Mouse (Mus musculus): ENCODE data around the gene Tmed2. TPM values are rescaled to one million over a fixed set of nuclear protein-coding genes. Genes with fewer than 3 reads are reported as not detected.
A peak's percentile ranks its signal among the peaks of the same experiment; 100 is the strongest.
"Not testable (repeated sequence)": the region's sequence is repeated elsewhere in the genome, so short reads cannot be mapped to it uniquely, and the experiment has no call there.

Gene Tmed2
- total RNA-seq, 2 experiments from 2014 or later = 170 to 175 TPM

GRCm38 (mm10) chr5:124523032-124523431, 17.5 kb upstream of the Tmed2 start:
- intact Hi-C loops (cut with DNase I) = no loop called here
- no peak for DNase-seq

- intact Hi-C loops (cut with DNase I) = no loop called here
- DNase-seq = no peak
These were observed 15.6 kb upstream of the Tmed2 start for GRCm38 (mm10) chr5:124524943-124525342.

- DNase-seq = no peak
- intact Hi-C loops (cut with DNase I) = no loop called here
These were observed 12.1 kb upstream of the Tmed2 start for GRCm38 (mm10) chr5:124528351-124528750.

- peak; percentile 49 to 67 for DNase-seq
- intact Hi-C loops (cut with DNase I) = no loop called here
These were observed 11.7 kb upstream of the Tmed2 start for GRCm38 (mm10) chr5:124528791-124529190.

DNA sequence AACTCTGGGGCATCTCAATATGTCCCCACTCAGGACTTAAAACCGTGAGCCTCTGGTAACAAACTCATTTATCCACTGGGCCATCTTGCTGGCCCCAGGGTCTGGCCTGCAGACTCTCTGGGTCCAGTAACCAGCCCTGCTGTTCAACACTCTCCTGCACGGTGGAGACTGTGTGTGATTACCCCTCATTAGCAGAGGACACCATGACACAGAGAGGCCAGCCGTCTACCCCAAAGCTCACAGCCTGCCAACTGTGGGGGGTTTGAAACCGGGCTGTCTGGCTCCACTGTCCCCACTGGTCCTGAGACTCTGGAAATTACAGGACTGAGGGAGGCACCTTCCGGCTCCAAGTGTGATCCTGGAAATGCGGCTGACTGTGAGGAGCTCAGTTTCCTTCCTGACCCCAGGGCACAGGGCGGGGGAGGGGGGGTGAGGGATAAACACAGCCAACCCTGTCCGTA, 11.3 kb upstream of the Tmed2 start:
- intact Hi-C loops (cut with DNase I) = no loop called here

GRCm38 (mm10) chr5:124529697-124530096, 10.8 kb upstream of the Tmed2 start:
- intact Hi-C loops (cut with DNase I) = loop anchor here (2.0 kb wide), 2 partner anchors 31 to 45 kb away; no protein-coding TSS in a partner anchor
- peak in 1 of 2 experiments; percentile 35 for DNase-seq

More for the DNA sequence above, 11.3 kb upstream of the Tmed2 start:
- DNase-seq = peak in 1 of 2 experiments; percentile 37

DNA sequence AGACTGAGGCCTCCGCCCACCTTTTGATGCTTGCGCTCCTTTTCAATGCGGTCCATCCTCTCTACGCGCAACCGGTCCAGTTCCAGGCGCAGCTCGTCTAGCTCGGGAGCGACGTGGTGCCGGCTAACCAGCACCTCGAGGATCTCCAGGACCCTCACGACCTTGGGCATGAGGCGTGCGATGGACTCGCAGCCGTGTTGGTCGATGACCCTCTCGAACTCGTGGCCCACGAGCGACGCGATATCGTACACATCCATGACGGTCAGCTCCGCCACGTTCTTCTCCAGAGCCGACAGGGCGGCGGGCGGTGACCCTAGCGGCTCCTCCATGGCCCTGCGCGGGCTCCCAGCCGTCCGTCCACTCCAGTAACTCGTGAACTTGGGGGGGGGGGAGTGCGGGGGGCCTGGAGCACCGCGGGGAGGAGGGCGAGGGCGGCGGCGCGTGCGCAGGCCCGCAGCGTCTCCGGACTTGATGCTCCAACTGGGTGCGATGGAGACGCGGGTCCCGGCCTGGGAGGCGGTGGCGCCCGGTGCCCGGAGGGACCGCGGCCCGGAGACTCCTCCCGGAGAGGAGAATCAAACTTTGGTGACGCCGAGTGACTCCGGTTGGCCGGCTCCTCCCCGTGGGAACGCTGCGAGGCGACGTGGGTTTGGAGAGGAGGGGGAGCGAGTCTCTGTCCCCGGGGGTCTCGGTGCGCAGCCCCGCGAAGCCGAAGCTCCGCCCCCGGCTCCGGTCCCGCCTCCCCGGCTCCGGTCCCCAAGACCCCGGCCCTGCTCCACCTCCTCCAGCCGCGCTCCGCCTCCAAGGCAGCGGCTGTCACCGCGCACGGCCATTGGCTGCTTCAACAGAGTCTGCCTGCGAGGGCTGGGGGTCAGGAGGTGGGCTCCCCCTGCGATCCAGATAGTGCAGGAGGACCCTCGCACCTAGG, 9.6 kb upstream of the Tmed2 start, which contains the start of gene Rilpl1:
TSS of gene Rilpl1 (minus strand) at position 737 of the 928 bp plus-strand sequence.
- intact Hi-C loops (cut with DNase I) = loop anchor here (2.0 kb wide), 2 partner anchors 32 to 46 kb away; no protein-coding TSS in a partner anchor
- DNase-seq = peak; percentile 91 to 92

DNA sequence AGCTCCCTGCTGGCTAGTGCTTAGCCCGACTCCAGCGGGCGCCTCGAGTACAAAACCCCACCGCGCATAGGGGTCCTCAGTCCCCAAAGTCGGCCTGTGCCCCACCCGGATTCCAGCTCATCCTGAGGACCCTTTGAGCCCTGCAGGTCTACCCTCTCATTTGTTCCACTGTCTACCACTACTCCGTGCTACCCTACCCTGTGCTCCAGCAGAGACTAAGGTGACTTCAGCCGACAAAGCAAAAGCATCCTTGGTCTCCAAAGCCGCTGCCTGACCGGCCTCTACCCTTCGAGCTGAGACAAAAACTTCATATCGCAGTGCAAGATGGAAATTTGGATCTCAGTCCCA, 8.9 kb upstream of the Tmed2 start:
- no peak for DNase-seq
- intact Hi-C loops (cut with DNase I) = loop anchor here (2.0 kb wide), 2 partner anchors 33 to 47 kb away; no protein-coding TSS in a partner anchor

DNA sequence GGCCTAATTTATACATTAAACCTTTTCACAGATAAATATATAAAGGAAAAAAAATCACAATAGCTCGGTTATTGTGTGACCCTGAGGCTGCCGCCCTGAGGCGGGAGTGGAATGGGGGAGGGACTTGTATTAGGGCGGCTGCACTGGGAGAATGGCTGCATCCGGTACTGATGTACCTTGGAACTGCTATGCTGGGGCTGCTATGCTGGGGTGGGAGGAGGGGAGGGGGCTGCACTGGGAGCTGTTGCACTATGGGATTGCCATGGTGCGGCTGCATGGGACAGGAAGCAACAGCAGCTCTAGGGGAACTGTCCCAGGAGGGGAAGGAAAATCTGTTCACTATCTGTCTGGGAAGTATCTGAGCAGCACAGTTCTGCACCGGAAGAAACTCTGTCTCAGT, 8.0 kb upstream of the Tmed2 start:
- no peak for DNase-seq

DNA sequence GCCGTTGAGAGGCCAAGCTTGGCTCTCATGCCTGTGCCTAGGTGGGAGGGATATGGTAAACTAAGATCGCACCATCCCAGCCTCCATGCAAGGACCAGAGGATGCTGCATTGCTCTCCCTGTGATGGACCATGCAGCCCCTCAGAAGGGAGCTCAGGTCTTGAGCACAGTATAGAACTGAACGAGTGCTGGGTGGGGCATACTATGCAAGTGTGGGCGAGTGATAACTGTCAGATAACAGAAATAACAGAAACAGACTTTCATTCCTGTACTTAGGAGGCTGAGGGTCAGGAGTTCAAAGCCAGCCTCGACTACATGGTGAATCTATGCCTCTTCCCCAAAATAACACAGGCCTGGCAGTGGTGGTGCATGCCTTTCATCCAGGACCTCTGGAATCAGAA, 5.5 kb upstream of the Tmed2 start:
- DNase-seq = no peak
- intact Hi-C loops (cut with DNase I) = no loop called here

More for the DNA sequence above, 8.0 kb upstream of the Tmed2 start:
- intact Hi-C loops (cut with DNase I) = no loop called here

DNA sequence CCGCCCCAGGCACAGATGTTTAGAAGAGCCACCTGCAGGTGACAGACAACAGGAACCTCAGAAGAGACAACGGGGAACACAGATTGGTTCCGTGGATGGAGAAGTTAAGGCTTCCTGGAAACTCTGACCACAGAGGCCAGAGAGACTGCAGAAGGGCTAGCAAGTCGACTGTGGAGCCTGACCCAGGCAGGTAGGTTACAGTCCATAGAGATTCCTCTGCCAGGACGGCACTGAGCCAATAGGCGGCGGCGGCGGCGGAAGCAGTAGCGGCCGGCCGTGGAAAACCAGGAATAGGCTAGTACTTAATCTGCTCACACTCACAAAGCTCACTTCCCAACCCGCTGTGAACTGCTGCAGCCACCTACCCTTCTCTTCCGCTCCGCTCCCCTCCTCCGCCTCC, 3.7 kb upstream of the Tmed2 start:
- intact Hi-C loops (cut with DNase I) = no loop called here
- DNase-seq = peak; percentile 72 to 75

GRCm38 (mm10) chr5:124538813-124539792, 1.4 kb upstream of the Tmed2 start:
- intact Hi-C loops (cut with DNase I) = loop anchor here (2.0 kb wide), 1 partner anchor 106 kb away; no protein-coding TSS in a partner anchor
- DNase-seq = peak; percentile 65 to 75

GRCm38 (mm10) chr5:124539905-124540304, 590 bp upstream of the Tmed2 start:
- no peak for DNase-seq
- intact Hi-C loops (cut with DNase I) = loop anchor here (2.0 kb wide), 2 partner anchors 61 to 107 kb away; partner anchors contain the start of gene Rilpl2

DNA sequence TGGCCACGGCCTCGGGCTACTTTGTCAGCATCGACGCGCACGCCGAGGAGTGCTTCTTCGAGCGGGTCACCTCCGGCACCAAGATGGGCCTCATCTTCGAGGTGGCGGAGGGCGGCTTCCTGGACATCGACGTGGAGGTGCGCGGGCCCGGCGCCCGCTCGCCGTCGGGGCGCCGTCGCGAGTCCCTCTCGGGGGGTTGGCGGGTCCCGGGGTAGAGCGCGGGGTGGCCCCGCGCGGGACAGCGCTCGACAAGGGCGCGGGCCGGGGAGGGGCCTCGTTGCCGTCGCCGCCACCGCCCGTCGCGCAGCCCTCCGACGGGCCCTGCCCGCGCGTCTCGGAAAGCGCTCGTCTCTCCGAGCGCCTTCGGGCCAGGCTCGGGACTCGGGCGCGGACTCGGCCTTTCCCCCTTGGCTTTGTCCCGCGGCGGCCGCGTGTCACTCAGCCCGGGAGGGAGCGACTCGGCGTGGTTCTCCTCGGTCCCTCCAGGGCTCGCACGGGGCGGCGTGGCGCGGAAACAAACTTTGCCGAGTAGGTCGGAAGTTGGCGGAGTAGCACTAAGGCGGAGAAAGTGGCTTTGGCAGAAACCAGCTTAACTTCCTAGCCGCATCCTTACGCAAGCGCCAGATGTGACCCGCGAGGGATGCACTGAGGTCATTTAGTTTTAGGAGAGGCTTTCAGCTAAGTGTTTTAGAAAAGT, 558 bp downstream of the Tmed2 start:
- DNase-seq = peak; percentile 77 to 83
- intact Hi-C loops (cut with DNase I) = loop anchor here (2.0 kb wide), 1 partner anchor 62 kb away; the partner anchor contains the start of gene Rilpl2

GRCm38 (mm10) chr5:124541602-124541973, 1.1 kb downstream of the Tmed2 start:
- no peak for DNase-seq
- intact Hi-C loops (cut with DNase I) = loop anchor here (2.0 kb wide), 1 partner anchor 63 kb away; the partner anchor contains the start of gene Rilpl2

- intact Hi-C loops (cut with DNase I); DNase-seq: not testable (repeated sequence)
These were observed 10.2 kb downstream of the Tmed2 start for GRCm38 (mm10) chr5:124550737-124551136.

DNA sequence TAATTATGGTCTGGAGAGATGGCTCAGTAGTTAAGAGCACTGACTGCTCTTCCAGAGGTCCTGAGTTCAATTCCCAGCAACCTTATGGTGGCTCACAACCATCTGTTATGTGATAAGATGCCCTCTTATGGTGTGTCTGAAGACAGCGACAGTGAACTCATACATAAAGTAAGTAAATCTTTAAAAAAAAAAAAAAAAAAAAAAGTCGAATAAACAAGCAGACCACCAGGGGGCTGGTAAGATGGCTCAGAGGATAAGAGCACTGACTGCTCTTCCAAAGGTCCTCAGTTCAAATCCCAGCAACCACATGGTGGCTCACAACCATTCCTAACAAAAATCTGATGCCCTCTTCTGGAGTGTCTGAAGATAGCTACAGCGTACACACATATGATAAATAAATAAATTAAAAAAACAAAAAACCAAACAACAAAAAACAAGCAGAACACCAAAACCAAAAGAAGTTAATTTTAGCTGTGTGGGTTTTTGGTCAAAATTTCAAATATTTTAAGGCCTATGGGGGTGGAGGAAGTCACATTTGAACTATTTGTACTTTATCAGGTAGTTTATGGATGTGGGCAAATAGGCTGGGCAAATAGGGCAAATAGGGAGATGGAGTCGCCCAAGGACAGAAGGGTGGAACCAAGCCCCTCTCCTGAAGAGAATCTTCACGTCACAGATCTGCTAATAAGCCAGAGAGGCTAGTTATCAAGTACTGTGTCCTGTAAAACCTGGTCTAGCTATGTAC, 11.0 kb downstream of the Tmed2 start:
- intact Hi-C loops (cut with DNase I) = not testable (repeated sequence)

GRCm38 (mm10) chr5:124552094-124552472, 11.6 kb downstream of the Tmed2 start:
- intact Hi-C loops (cut with DNase I) = no loop called here
- no peak for DNase-seq

More for the DNA sequence above, 11.0 kb downstream of the Tmed2 start:
- not testable (repeated sequence) for DNase-seq

All from heart, postnatal 14 days (tissue).